Mouse (Mus musculus) myocyte (in vitro differentiated cells): Measurements from ENCODE around the gene Rps6ka3. TPM values are rescaled to one million over a fixed set of nuclear protein-coding genes. Genes with fewer than 3 reads are reported as not detected.
A peak's percentile ranks its signal among the peaks of the same experiment; 100 is the strongest.

Experiments used
- H3K27me3 ChIP-seq: one replicate; pipeline ENCODE4 v1.6.1; 2011; ENCODE audit not compliant: control insufficient read depth, insufficient read depth, insufficient read length
- H3K36me3 ChIP-seq: one replicate; pipeline ENCODE4 v1.6.1; 2011; ENCODE audit not compliant: control insufficient read depth, insufficient read depth
- H3K4me2 ChIP-seq: one replicate; pipeline ENCODE4 v1.6.1; 2011; ENCODE audit warnings: low read depth, control low read depth
- H3K4me3 ChIP-seq: one replicate; pipeline ENCODE4 v1.5.1; 2011; ENCODE audit warnings: mild to moderate bottlenecking, control low read depth, moderate library complexity
- H3K79me2 ChIP-seq: one replicate; pipeline ENCODE4 v1.6.1; 2011; ENCODE audit not compliant: control insufficient read depth, insufficient read depth
- H3ac ChIP-seq: one replicate; pipeline ENCODE4 v1.6.1; 2011; ENCODE audit not compliant: control insufficient read depth, insufficient read length
- CEBPB ChIP-seq: IDR thresholded peaks from 2 replicates; pipeline ENCODE4 v1.6.1; 2011; ENCODE audit warnings: mild to moderate bottlenecking, moderate library complexity; ENCODE audit not compliant: poor library complexity, insufficient read depth, severe bottlenecking
- E2F4 ChIP-seq: IDR thresholded peaks from one replicate; pipeline ENCODE4 v1.6.1; 2011; ENCODE audit warnings: mild to moderate bottlenecking, control low read depth, moderate library complexity; ENCODE audit not compliant: insufficient read depth
- MAX ChIP-seq: IDR thresholded peaks from one replicate; pipeline ENCODE4 v1.6.1; 2011; ENCODE audit warnings: low read depth, mild to moderate bottlenecking, control low read depth
- MYOD1 ChIP-seq, 3 experiments: IDR thresholded peaks; one replicate each; pipeline ENCODE4 v1.6.1; 2011; ENCODE audit warnings: control low read depth in 2 of 3, low read depth in 2 of 3, mild to moderate bottlenecking in 2 of 3, moderate library complexity in 1 of 3; ENCODE audit not compliant: insufficient read length in 2 of 3, control insufficient read depth in 1 of 3
- MYOG ChIP-seq, 3 experiments: IDR thresholded peaks; one replicate each; pipeline ENCODE4 v1.6.1; 2011; ENCODE audit warnings: control low read depth in 2 of 3, low read depth in 2 of 3, mild to moderate bottlenecking in 2 of 3; ENCODE audit not compliant: insufficient read length in 2 of 3, control insufficient read depth in 1 of 3, insufficient read depth in 1 of 3
- POLR2A ChIP-seq: IDR thresholded peaks from one replicate; pipeline ENCODE4 v1.6.1; 2011; ENCODE audit warnings: low read depth, mild to moderate bottlenecking, control low read depth, moderate library complexity; ENCODE audit not compliant: insufficient read length
- POLR2AphosphoS2 ChIP-seq: IDR thresholded peaks from one replicate; pipeline ENCODE4 v1.6.1; 2011; ENCODE audit warnings: low read depth, control low read depth; ENCODE audit not compliant: insufficient read length
- REST ChIP-seq: IDR thresholded peaks from one replicate; pipeline ENCODE4 v1.6.1; 2011; ENCODE audit warnings: mild to moderate bottlenecking, control low read depth, moderate library complexity; ENCODE audit not compliant: insufficient read depth, insufficient read length
- SRF ChIP-seq: IDR thresholded peaks from one replicate; pipeline ENCODE4 v1.6.1; 2011; ENCODE audit warnings: low read depth; ENCODE audit not compliant: control insufficient read depth, insufficient read length
- TCF12 ChIP-seq: IDR thresholded peaks from one replicate; pipeline ENCODE4 v1.6.1; 2011; ENCODE audit warnings: mild to moderate bottlenecking, control low read depth; ENCODE audit not compliant: poor library complexity, insufficient read depth, severe bottlenecking
- TCF3 ChIP-seq: IDR thresholded peaks from one replicate; pipeline ENCODE4 v1.6.1; 2011; ENCODE audit warnings: low read depth, control low read depth; ENCODE audit not compliant: insufficient read length
- USF1 ChIP-seq: IDR thresholded peaks from one replicate; pipeline ENCODE4 v1.6.1; 2011; ENCODE audit warnings: low read depth, mild to moderate bottlenecking, control low read depth, moderate library complexity
- polyA plus RNA-seq: library from polyadenylated mRNA; unstranded; fragments of >200 nt; fragmentation: generic; extraction: Trizol; gene quantifications from one replicate; pipeline ENCODE4 v1.2.1, GENCODE M21; 2012; ENCODE audit warnings: missing spikeins

The Rps6ka3 gene
- polyA plus RNA-seq: 10.0 TPM

GRCm38 (mm10) chrX:159210007-159210406 is at the start of gene Rps6ka3:
TSS of gene Rps6ka3 (plus strand) at chrX:159210307.
- H3K79me2 ChIP-seq: no peaks in the 10 kb centered on the region
- no peaks in the 10 kb centered on the region for H3K36me3 ChIP-seq
- no peak for TF ChIP-seq CEBPB
- TF ChIP-seq POLR2AphosphoS2: no peak
- no peak for TF ChIP-seq POLR2A
- TF ChIP-seq MAX: no peak
- no peak for TF ChIP-seq USF1
- no peak for TF ChIP-seq REST
- no peak for TF ChIP-seq TCF12
- no peak for TF ChIP-seq E2F4
- no peak for TF ChIP-seq TCF3
- TF ChIP-seq SRF: no peak
- TF ChIP-seq MYOD1 (IDR thresholded peaks at IDR 0.05; ENCODE audit: control insufficient read depth in 1 of 3, insufficient read length in 2 of 3, low read depth in 2 of 3): no peak
- no peak for TF ChIP-seq MYOG (IDR thresholded peaks at IDR 0.05; ENCODE audit: control insufficient read depth in 1 of 3, insufficient read depth in 1 of 3, insufficient read length in 2 of 3, low read depth in 2 of 3)
- peak within 1 kb of the TSS; percentile 70 for H3K4me2 ChIP-seq
- no peaks in the 10 kb centered on the region for H3K27me3 ChIP-seq
- no peak within 1 kb of the TSS for H3K4me3 ChIP-seq
- no peak within 1 kb of the TSS for H3ac ChIP-seq

- Histone ChIP-seq H3K79me2 (no peaks in the 10 kb centered on the region), H3K27me3 (no peaks in the 10 kb centered on the region), H3ac (no peak overlapping the region), H3K36me3 (no peaks in the 10 kb centered on the region), H3K4me2 (no peak overlapping the region), H3K4me3 (no peak overlapping the region)
- TF ChIP-seq POLR2AphosphoS2 (no peak), REST (no peak), MYOD1 (IDR thresholded peaks at IDR 0.05; ENCODE audit: control insufficient read depth in 1 of 3, insufficient read length in 2 of 3, low read depth in 2 of 3) (no peak), MAX (no peak), MYOG (IDR thresholded peaks at IDR 0.05; ENCODE audit: control insufficient read depth in 1 of 3, insufficient read depth in 1 of 3, insufficient read length in 2 of 3, low read depth in 2 of 3) (no peak), POLR2A (no peak), CEBPB (no peak), TCF3 (no peak), E2F4 (no peak), TCF12 (no peak), SRF (no peak), USF1 (no peak)
Measured at GRCm38 (mm10) chrX:159169200-159169599, 40.9 kb upstream of the Rps6ka3 start.

GRCm38 (mm10) chrX:159171579-159171978 is 38.5 kb upstream of the Rps6ka3 start:
- Histone ChIP-seq H3K27me3 (no peaks in the 10 kb centered on the region), H3K79me2 (no peaks in the 10 kb centered on the region), H3K4me3 (no peak overlapping the region), H3ac (no peak overlapping the region), H3K36me3 (no peaks in the 10 kb centered on the region), H3K4me2 (no peak overlapping the region)
- TF ChIP-seq MYOD1 (IDR thresholded peaks at IDR 0.05; ENCODE audit: control insufficient read depth in 1 of 3, insufficient read length in 2 of 3, low read depth in 2 of 3): no peak
- TF ChIP-seq REST: no peak
- no peak for TF ChIP-seq POLR2A
- TF ChIP-seq USF1: no peak
- no peak for TF ChIP-seq MAX
- no peak for TF ChIP-seq TCF12
- TF ChIP-seq CEBPB: no peak

- H3K36me3 ChIP-seq: no peaks in the 10 kb centered on the region
- no peak overlapping the region for H3K4me3 ChIP-seq
- H3ac ChIP-seq: no peak overlapping the region
- H3K27me3 ChIP-seq: no peaks in the 10 kb centered on the region
- H3K79me2 ChIP-seq: no peaks in the 10 kb centered on the region
- H3K4me2 ChIP-seq: no peak overlapping the region
- no peak for TF ChIP-seq MYOD1 (IDR thresholded peaks at IDR 0.05; ENCODE audit: control insufficient read depth in 1 of 3, insufficient read length in 2 of 3, low read depth in 2 of 3)
- no peak for TF ChIP-seq REST
- TF ChIP-seq POLR2AphosphoS2: no peak
- no peak for TF ChIP-seq TCF12
- TF ChIP-seq POLR2A: no peak
- no peak for TF ChIP-seq CEBPB
- no peak for TF ChIP-seq USF1
- no peak for TF ChIP-seq TCF3
- TF ChIP-seq MYOG (IDR thresholded peaks at IDR 0.05; ENCODE audit: control insufficient read depth in 1 of 3, insufficient read depth in 1 of 3, insufficient read length in 2 of 3, low read depth in 2 of 3): no peak
- TF ChIP-seq MAX: no peak
- no peak for TF ChIP-seq E2F4
- TF ChIP-seq SRF: no peak
Measured at GRCm38 (mm10) chrX:159191581-159191980, 18.5 kb upstream of the Rps6ka3 start.

- no peak for TF ChIP-seq USF1
- TF ChIP-seq CEBPB: no peak
- no peak for TF ChIP-seq TCF3
- no peak for TF ChIP-seq MYOD1 (IDR thresholded peaks at IDR 0.05; ENCODE audit: control insufficient read depth in 1 of 3, insufficient read length in 2 of 3, low read depth in 2 of 3)
- no peak for TF ChIP-seq SRF
- TF ChIP-seq POLR2A: no peak
- TF ChIP-seq E2F4: no peak
- TF ChIP-seq MAX: no peak
- no peak for TF ChIP-seq TCF12
- no peaks in the 10 kb centered on the region for H3K36me3 ChIP-seq
- H3K4me2 ChIP-seq: no peak overlapping the region
- no peaks in the 10 kb centered on the region for H3K79me2 ChIP-seq
- H3ac ChIP-seq: no peak overlapping the region
- H3K27me3 ChIP-seq: no peaks in the 10 kb centered on the region
- no peak overlapping the region for H3K4me3 ChIP-seq
Measured at GRCm38 (mm10) chrX:159199495-159199894, 10.6 kb upstream of the Rps6ka3 start.
